Mouse (Mus musculus) limb, embryonic 13.5 days (tissue): ENCODE results near the gene Ezh1. TPM values are rescaled to one million over a fixed set of nuclear protein-coding genes. Genes with fewer than 3 reads are reported as not detected.
A peak's percentile ranks its signal among the peaks of the same experiment; 100 is the strongest.

ENCODE experiments used
- ATAC-seq: fragments of 200-750 bp; cut with Nextera tagmentation; 2 replicates; pipeline ENCODE4 v1.8.0; 2017; ENCODE audit warnings: low read depth, moderate number of reproducible peaks, moderate TSS enrichment; ENCODE audit not compliant: low FRiP score
- H3K27ac ChIP-seq: fragments of 300-500 bp; sonication (generic); 2 replicates; pipeline ENCODE4 v1.5.1; 2015; ENCODE audit warnings: inconsistent platforms, mild to moderate bottlenecking, moderate library complexity
- H3K27me3 ChIP-seq: fragments of 300-500 bp; sonication (generic); 2 replicates; pipeline ENCODE4 v1.6.1; 2015; ENCODE audit warnings: mild to moderate bottlenecking, inconsistent platforms
- H3K36me3 ChIP-seq: fragments of 300-500 bp; sonication (generic); 2 replicates; pipeline ENCODE4 v1.6.1; 2015; ENCODE audit warnings: inconsistent platforms, mild to moderate bottlenecking, moderate library complexity
- H3K4me1 ChIP-seq: fragments of 300-500 bp; sonication (generic); 2 replicates; pipeline ENCODE4 v1.6.1; 2015; ENCODE audit warnings: inconsistent platforms
- H3K4me2 ChIP-seq: fragments of 300-500 bp; sonication (generic); replicated peaks from 2 replicates; pipeline ENCODE4 v1.6.1; 2015; ENCODE audit warnings: inconsistent platforms, mild to moderate bottlenecking, moderate library complexity
- H3K4me3 ChIP-seq: fragments of 300-500 bp; sonication (generic); 2 replicates; pipeline ENCODE4 v1.5.1; 2015; ENCODE audit warnings: moderate library complexity, mild to moderate bottlenecking, inconsistent platforms
- H3K9ac ChIP-seq: fragments of 300-500 bp; sonication (generic); 2 replicates; pipeline ENCODE4 v1.6.1; 2015; ENCODE audit warnings: mild to moderate bottlenecking, inconsistent platforms
- H3K9me3 ChIP-seq: fragments of 300-500 bp; sonication (generic); 2 replicates; pipeline ENCODE4 v1.6.1; 2016; ENCODE audit warnings: inconsistent platforms
- WGBS: fragments of 180-500 bp; shearing (Covaris S2); methylation state at CpG from one replicate; pipeline ENCODE4 v1.1.7; 2015; 5-methylcytosine and 5-hydroxymethylcytosine counted together
- polyA plus RNA-seq: library from polyadenylated mRNA; unstranded; fragments of >200 nt; fragmentation: Nextera tagmentation; extraction: Ambion mirVana; gene quantifications from 2 replicates; pipeline ENCODE4 v1.2.1, GENCODE M21; 2015

The Ezh1 gene
- polyA plus RNA-seq, 1 experiment from 2014 or later = 17.5 TPM

GRCm38 (mm10) chr11:101259948-101260825, 33.9 kb upstream of the Ezh1 start, which contains the start of gene Wnk4:
Wnk4 (plus strand) TSS chr11:101260567.
- WGBS = under 1% methylated on average over 41 of the region's 43 CpGs
- H3K27ac ChIP-seq = peak within 1 kb of the TSS; percentile 83
- H3K27me3 ChIP-seq = peaks cover 39% of the 10 kb centered on the region
- H3K36me3 ChIP-seq = peaks cover 28% of the 10 kb centered on the region
- ATAC-seq = peak; percentile 88
- H3K4me2 ChIP-seq = peak within 1 kb of the TSS; percentile 99
- no peaks in the 10 kb centered on the region for H3K9me3 ChIP-seq
- peak within 1 kb of the TSS; percentile 62 for H3K4me3 ChIP-seq
- peak within 1 kb of the TSS; percentile 84 for H3K9ac ChIP-seq
- H3K4me1 ChIP-seq = peaks cover 58% of the 10 kb centered on the region

GRCm38 (mm10) chr11:101259261-101259712, 33.0 kb upstream of the Ezh1 start:
- WGBS = 27% methylated on average over 6 of the region's 6 CpGs
- no peak for ATAC-seq
- H3K9ac ChIP-seq = peak overlapping the region; percentile 84; the same call in 1 of the 2 replicates
- H3K27ac ChIP-seq = peak overlapping the region; percentile 83
- peaks cover 31% of the 10 kb centered on the region for H3K27me3 ChIP-seq
- peak overlapping the region; percentile 99 for H3K4me2 ChIP-seq
- H3K36me3 ChIP-seq = peaks cover 28% of the 10 kb centered on the region
- H3K4me3 ChIP-seq = peak overlapping the region; percentile 62
- no peaks in the 10 kb centered on the region for H3K9me3 ChIP-seq
- H3K4me1 ChIP-seq = peaks cover 57% of the 10 kb centered on the region

GRCm38 (mm10) chr11:101255826-101256775, 29.8 kb upstream of the Ezh1 start:
- no peak overlapping the region for H3K4me3 ChIP-seq
- WGBS = 90% methylated on average over 13 of the region's 13 CpGs
- no peak overlapping the region for H3K27ac ChIP-seq
- no peak overlapping the region for H3K4me2 ChIP-seq
- no peaks in the 10 kb centered on the region for H3K9me3 ChIP-seq
- H3K9ac ChIP-seq = no peak overlapping the region
- H3K36me3 ChIP-seq = peaks cover 28% of the 10 kb centered on the region
- H3K27me3 ChIP-seq = peaks cover 1% of the 10 kb centered on the region; the same call in 1 of the 2 replicates
- peaks cover 41% of the 10 kb centered on the region for H3K4me1 ChIP-seq
- no peak for ATAC-seq

- H3K36me3 ChIP-seq = peaks cover 22% of the 10 kb centered on the region
- no peaks in the 10 kb centered on the region for H3K9me3 ChIP-seq
- peak within 1 kb of the TSS; percentile 93 for H3K9ac ChIP-seq
- H3K27me3 ChIP-seq = no peaks in the 10 kb centered on the region
- peak within 1 kb of the TSS; percentile 89 for H3K4me3 ChIP-seq
- peak; percentile 79 for ATAC-seq
- H3K27ac ChIP-seq = peak within 1 kb of the TSS; percentile 88
- peaks cover 22% of the 10 kb centered on the region for H3K4me1 ChIP-seq
- WGBS = under 1% methylated on average over 40 of the region's 40 CpGs
- H3K4me2 ChIP-seq = peak within 1 kb of the TSS; percentile 78
These were observed 27.5 kb upstream of the Ezh1 start, which contains the start of gene Vps25 for GRCm38 (mm10) chr11:101253613-101254389. Vps25 (plus strand) TSS chr11:101253707.

- peak overlapping the region; percentile 88 for H3K27ac ChIP-seq
- no peaks in the 10 kb centered on the region for H3K27me3 ChIP-seq
- peak overlapping the region; percentile 78 for H3K4me2 ChIP-seq
- 14% methylated on average over 7 of the region's 7 CpGs for WGBS
- peak overlapping the region; percentile 89 for H3K4me3 ChIP-seq
- H3K36me3 ChIP-seq = peaks cover 14% of the 10 kb centered on the region
- H3K4me1 ChIP-seq = peaks cover 20% of the 10 kb centered on the region
- no peak for ATAC-seq
- H3K9ac ChIP-seq = peak overlapping the region; percentile 93
- H3K9me3 ChIP-seq = no peaks in the 10 kb centered on the region
These were observed 26.7 kb upstream of the Ezh1 start for GRCm38 (mm10) chr11:101252941-101253340.

GRCm38 (mm10) chr11:101251031-101251430, 24.8 kb upstream of the Ezh1 start:
- peaks cover 14% of the 10 kb centered on the region for H3K27me3 ChIP-seq
- no peak overlapping the region for H3K9ac ChIP-seq
- no peak overlapping the region for H3K4me2 ChIP-seq
- no peak for ATAC-seq
- H3K4me3 ChIP-seq = no peak overlapping the region
- 75% methylated on average over 2 of the region's 2 CpGs for WGBS
- no peak overlapping the region for H3K27ac ChIP-seq
- H3K4me1 ChIP-seq = peaks cover 30% of the 10 kb centered on the region
- H3K36me3 ChIP-seq = peaks cover 2% of the 10 kb centered on the region
- H3K9me3 ChIP-seq = no peaks in the 10 kb centered on the region

- WGBS = 29% methylated on average over 14 of the region's 14 CpGs
- Histone ChIP-seq H3K9me3 (no peaks in the 10 kb centered on the region), H3K36me3 (no peaks in the 10 kb centered on the region), H3K4me3 (no peak overlapping the region), H3K9ac (no peak overlapping the region), H3K27ac (no peak overlapping the region), H3K27me3 (peaks cover 14% of the 10 kb centered on the region), H3K4me2 (peak overlapping the region; percentile 98; the same call in 1 of the 2 replicates), H3K4me1 (peaks cover 39% of the 10 kb centered on the region)
- no peak for ATAC-seq
These were observed 22.2 kb upstream of the Ezh1 start for GRCm38 (mm10) chr11:101248258-101248994.

- ATAC-seq = no peak
- Histone ChIP-seq H3K4me3 (peak overlapping the region; percentile 64; the same call in 1 of the 2 replicates), H3K36me3 (no peaks in the 10 kb centered on the region), H3K9me3 (no peaks in the 10 kb centered on the region), H3K9ac (no peak overlapping the region; the same call in 1 of the 2 replicates), H3K4me2 (peak overlapping the region; percentile 98), H3K27ac (no peak overlapping the region), H3K4me1 (peaks cover 34% of the 10 kb centered on the region), H3K27me3 (peaks cover 14% of the 10 kb centered on the region)
- 85% methylated on average over 6 of the region's 6 CpGs for WGBS
These were observed 21.3 kb upstream of the Ezh1 start for GRCm38 (mm10) chr11:101247521-101248030.

GRCm38 (mm10) chr11:101246702-101247012, 20.4 kb upstream of the Ezh1 start:
- Histone ChIP-seq H3K27ac (peak overlapping the region; percentile 55; the same call in 1 of the 2 replicates), H3K4me1 (peaks cover 32% of the 10 kb centered on the region)
- WGBS = 6% methylated on average over 7 of the region's 7 CpGs

GRCm38 (mm10) chr11:101245855-101246701, 19.8 kb upstream of the Ezh1 start, which contains the start of gene Ramp2:
Ramp2 (plus strand) TSS chr11:101246028.
- H3K27me3 ChIP-seq = peaks cover 14% of the 10 kb centered on the region
- H3K36me3 ChIP-seq = no peaks in the 10 kb centered on the region
- WGBS = 1% methylated on average over 58 of the region's 63 CpGs
- H3K4me2 ChIP-seq = peak within 1 kb of the TSS; percentile 98
- peak within 1 kb of the TSS; percentile 55; the same call in 1 of the 2 replicates for H3K27ac ChIP-seq
- peak within 1 kb of the TSS; percentile 64 for H3K4me3 ChIP-seq
- peak within 1 kb of the TSS; percentile 77 for H3K9ac ChIP-seq
- no peaks in the 10 kb centered on the region for H3K9me3 ChIP-seq
- ATAC-seq = peak; percentile 64
- peaks cover 32% of the 10 kb centered on the region for H3K4me1 ChIP-seq

More at GRCm38 (mm10) chr11:101246702-101247012, 20.4 kb upstream of the Ezh1 start:
- ATAC-seq = no peak; the same call in 1 of the 2 replicates
- Histone ChIP-seq H3K9ac (peak overlapping the region; percentile 77), H3K9me3 (no peaks in the 10 kb centered on the region), H3K36me3 (no peaks in the 10 kb centered on the region), H3K4me2 (peak overlapping the region; percentile 98), H3K4me3 (peak overlapping the region; percentile 64), H3K27me3 (peaks cover 14% of the 10 kb centered on the region)
